Mouse (Mus musculus) ES-E14 (cell line): ENCODE results near the gene Psmd3. TPM values are rescaled to one million over a fixed set of nuclear protein-coding genes. Genes with fewer than 3 reads are reported as not detected.
"Not testable (repeated sequence)": the region's sequence is repeated elsewhere in the genome, so short reads cannot be mapped to it uniquely, and the experiment has no call there.

Source experiments
- DNase-seq: peaks from one replicate; pipeline ENCODE4 v3.0.0-alpha.2; 2013; ENCODE audit warnings: low read depth, low spot score
- H3K27ac ChIP-seq: 2 replicates; pipeline ENCODE4 v1.5.1; 2012; ENCODE audit warnings: low read depth, mild to moderate bottlenecking, low read length, moderate library complexity, mixed read lengths; ENCODE audit not compliant: poor library complexity, insufficient read depth, severe bottlenecking
- H3K36me3 ChIP-seq: 2 replicates; pipeline ENCODE4 v1.6.1; 2012; ENCODE audit warnings: mild to moderate bottlenecking, low read length, moderate library complexity, mixed read lengths; ENCODE audit not compliant: control insufficient read depth, poor library complexity, insufficient read depth, severe bottlenecking
- H3K4me1 ChIP-seq, 2 experiments: fragments of 150-350 bp in 1 of 2; sonication (generic) in 1 of 2; 2 replicates each; pipeline ENCODE4 v1.6.1; 2012; ENCODE audit warnings: low read length in 2 of 2, mild to moderate bottlenecking in 1 of 2, mixed read lengths in 1 of 2; ENCODE audit not compliant: control insufficient read depth in 2 of 2, insufficient read depth in 2 of 2, poor library complexity in 1 of 2
- H3K4me3 ChIP-seq, 2 experiments: fragments of 150-350 bp in 1 of 2; sonication (generic) in 1 of 2; 2 replicates each; pipeline ENCODE4 v1.5.1; 2012; ENCODE audit warnings: low read length in 2 of 2, low read depth in 1 of 2, mild to moderate bottlenecking in 1 of 2, mixed read lengths in 1 of 2; ENCODE audit not compliant: insufficient read depth in 1 of 2, poor library complexity in 1 of 2, severe bottlenecking in 1 of 2
- H3K9ac ChIP-seq: 2 replicates; pipeline ENCODE4 v1.6.1; 2012; ENCODE audit warnings: low read depth, mild to moderate bottlenecking, low read length, mixed read lengths; ENCODE audit not compliant: poor library complexity, insufficient read depth, severe bottlenecking
- H3K9me3 ChIP-seq: fragments of 150-350 bp; sonication (generic); 2 replicates; pipeline ENCODE4 v1.6.1; 2012; ENCODE audit warnings: low read depth, mild to moderate bottlenecking, low read length; ENCODE audit not compliant: control insufficient read depth, insufficient read depth
- CHD2 ChIP-seq: IDR thresholded peaks from 2 replicates; pipeline ENCODE4 v1.6.1; 2014; ENCODE audit warnings: mild to moderate bottlenecking, low read depth, low read length, inconsistent platforms
- HCFC1 ChIP-seq: IDR thresholded peaks from 2 replicates; pipeline ENCODE4 v1.6.1; 2012; ENCODE audit warnings: low read length, inconsistent platforms, borderline replicate concordance; ENCODE audit not compliant: insufficient read depth
- MAFK ChIP-seq: IDR thresholded peaks from 2 replicates; pipeline ENCODE4 v1.6.1; 2014; ENCODE audit warnings: mild to moderate bottlenecking, low read depth, low read length, inconsistent platforms; ENCODE audit not compliant: insufficient read depth
- ZC3H11A ChIP-seq: IDR thresholded peaks from 2 replicates; pipeline ENCODE4 v1.6.1; 2012; ENCODE audit warnings: low read depth, mild to moderate bottlenecking, inconsistent platforms, low read length, borderline replicate concordance
- ZNF384 ChIP-seq: IDR thresholded peaks from 2 replicates; pipeline ENCODE4 v1.6.1; 2012; ENCODE audit warnings: low read depth, low read length, inconsistent platforms
- in situ Hi-C, 2 experiments: fragments of 600-800 bp; cut with MboI; formaldehyde crosslinking; loops; one replicate each; pipeline ENCODE4 v1.15.1; 2025; ENCODE audit warnings: low sequenced_read_pairs in 2 of 2, inconsistent platforms in 1 of 2; ENCODE audit not compliant: unreplicated experiment in 2 of 2
- total RNA-seq: library from RNA; depleted of rRNA; stranded (reverse); fragments of 300-350 nt; gene quantifications from 2 replicates; pipeline ENCODE4 v1.2.3, GENCODE M21; 2012

Psmd3 gene
- total RNA-seq, 1 experiment = 408 TPM

DNA sequence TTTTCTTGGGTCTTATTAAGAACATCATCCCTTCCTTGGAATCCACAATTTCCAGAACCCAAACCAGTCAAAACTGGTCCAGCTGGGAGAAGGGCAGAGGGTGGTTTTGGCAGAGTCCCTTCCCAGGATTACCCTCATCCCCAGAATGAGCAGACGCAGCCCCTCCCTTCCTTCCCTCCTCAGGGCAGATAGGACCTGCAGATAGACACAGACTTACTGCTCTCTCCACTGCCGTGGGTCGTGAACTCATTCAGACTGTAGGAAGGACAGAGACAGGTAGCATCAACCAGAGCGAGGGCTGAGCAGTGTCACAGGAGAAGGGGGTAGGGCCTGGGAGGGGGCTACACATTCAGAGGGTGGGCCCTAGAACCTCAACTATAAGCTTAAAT lies 28.7 kb downstream of the Psmd3 start:
- no peak overlapping the region for H3K9ac ChIP-seq
- no peaks in the 10 kb centered on the region for H3K9me3 ChIP-seq
- peaks cover 52% of the 10 kb centered on the region for H3K36me3 ChIP-seq
- no peak overlapping the region for H3K4me3 ChIP-seq
- H3K27ac ChIP-seq = no peak overlapping the region
- H3K4me1 ChIP-seq = peaks cover 2 to 17% of the 10 kb centered on the region in 2 experiments; a peak in 3 of 4 replicates
- in situ Hi-C loops = no loop called here
- TF ChIP-seq MAFK = no peak
- TF ChIP-seq ZC3H11A = no peak
- TF ChIP-seq CHD2 = no peak
- TF ChIP-seq ZNF384 = no peak
- no peak for TF ChIP-seq HCFC1
- no peak for DNase-seq

DNA sequence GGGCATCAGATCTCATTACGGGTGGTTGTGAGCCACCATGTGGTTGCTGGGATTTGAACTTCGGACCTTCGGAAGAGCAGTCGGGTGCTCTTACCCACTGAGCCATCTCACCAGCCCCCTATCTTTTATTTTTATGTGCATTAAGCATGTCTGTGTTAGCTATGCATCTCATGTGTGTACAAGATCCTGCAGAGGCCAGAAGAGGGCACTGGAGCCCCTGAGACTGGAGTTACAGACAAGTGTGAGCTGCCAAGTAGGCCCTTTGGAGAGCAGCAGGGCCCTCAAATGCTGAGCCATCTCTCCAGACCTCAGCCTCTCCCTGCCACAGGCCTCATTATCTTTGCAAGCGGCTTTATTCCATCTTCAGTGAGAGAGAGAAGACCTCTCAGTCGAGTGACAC lies 29.7 kb downstream of the Psmd3 start:
- not testable (repeated sequence) for H3K9me3 ChIP-seq

DNA sequence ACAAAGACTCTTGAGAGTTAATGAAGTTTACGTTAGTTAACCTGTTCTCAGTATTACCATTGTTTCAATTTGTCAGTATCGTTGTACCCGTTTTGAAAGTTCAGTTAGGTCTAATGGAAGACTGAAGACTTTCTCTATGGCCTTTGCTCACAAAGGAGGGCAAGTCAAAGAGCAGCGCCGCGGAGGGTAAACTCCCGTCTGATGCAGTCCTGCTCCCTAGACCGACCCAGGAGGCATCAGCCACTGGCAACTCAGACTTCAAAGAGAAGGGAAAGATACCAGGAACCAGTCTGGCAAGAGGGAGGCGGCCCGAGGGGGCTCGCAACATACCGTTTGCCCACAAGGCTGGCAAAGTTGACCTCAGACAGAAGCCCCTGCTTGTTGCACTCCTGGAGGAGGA lies 31.3 kb downstream of the Psmd3 start:
- Histone ChIP-seq H3K4me3 (no peak overlapping the region), H3K27ac (no peak overlapping the region), H3K9ac (no peak overlapping the region), H3K4me1 (peaks cover 2 to 25% of the 10 kb centered on the region in 2 experiments; a peak in 3 of 4 replicates), H3K36me3 (peaks cover 42% of the 10 kb centered on the region), H3K9me3 (no peaks in the 10 kb centered on the region)
- TF ChIP-seq MAFK (no peak), ZNF384 (no peak), CHD2 (no peak), ZC3H11A (no peak), HCFC1 (no peak)
- in situ Hi-C loops = no loop called here
- no peak for DNase-seq

More for the DNA sequence above, 29.7 kb downstream of the Psmd3 start:
- H3K27ac ChIP-seq, in situ Hi-C loops, H3K4me3 ChIP-seq, H3K9ac ChIP-seq, DNase-seq: not testable (repeated sequence)
- Histone ChIP-seq H3K4me1 (peaks cover 2 to 20% of the 10 kb centered on the region in 2 experiments; a peak in 3 of 4 replicates), H3K36me3 (peaks cover 44% of the 10 kb centered on the region)

DNA sequence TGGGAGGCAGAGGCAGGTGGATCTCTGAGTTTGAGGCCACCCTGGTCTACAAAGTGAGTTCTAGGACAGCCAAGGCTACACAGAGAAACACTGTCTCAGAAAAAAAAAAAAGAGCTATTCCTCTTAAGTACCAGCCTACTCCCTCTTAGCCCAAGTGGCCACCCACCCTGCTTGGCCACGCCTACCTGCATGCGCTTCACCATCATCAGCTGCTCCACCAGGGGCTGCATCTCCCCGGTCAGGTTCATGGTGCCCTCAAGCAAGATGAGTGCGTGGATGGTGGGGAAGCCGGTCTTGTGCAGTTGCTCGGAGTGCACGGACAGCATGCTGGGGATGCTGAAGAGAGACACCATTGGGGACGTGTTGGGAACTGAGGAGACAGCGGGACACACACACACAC lies 33.6 kb downstream of the Psmd3 start:
- peaks cover 26% of the 10 kb centered on the region for H3K36me3 ChIP-seq
- H3K9me3 ChIP-seq = no peaks in the 10 kb centered on the region
- 0 out of 2 replicates have a peak, but pooled peaks have one; percentile 11 for TF ChIP-seq ZNF384
- TF ChIP-seq ZC3H11A = no peak
- no peak for TF ChIP-seq HCFC1
- no peak for TF ChIP-seq CHD2
- no peak for TF ChIP-seq MAFK
- H3K27ac ChIP-seq = no peak overlapping the region
- no peak overlapping the region for H3K9ac ChIP-seq
- no peak overlapping the region for H3K4me3 ChIP-seq
- peaks cover 0 to 19% of the 10 kb centered on the region in 2 experiments; a peak in 2 of 4 replicates for H3K4me1 ChIP-seq
- no peak for DNase-seq
- in situ Hi-C loops = no loop called here

DNA sequence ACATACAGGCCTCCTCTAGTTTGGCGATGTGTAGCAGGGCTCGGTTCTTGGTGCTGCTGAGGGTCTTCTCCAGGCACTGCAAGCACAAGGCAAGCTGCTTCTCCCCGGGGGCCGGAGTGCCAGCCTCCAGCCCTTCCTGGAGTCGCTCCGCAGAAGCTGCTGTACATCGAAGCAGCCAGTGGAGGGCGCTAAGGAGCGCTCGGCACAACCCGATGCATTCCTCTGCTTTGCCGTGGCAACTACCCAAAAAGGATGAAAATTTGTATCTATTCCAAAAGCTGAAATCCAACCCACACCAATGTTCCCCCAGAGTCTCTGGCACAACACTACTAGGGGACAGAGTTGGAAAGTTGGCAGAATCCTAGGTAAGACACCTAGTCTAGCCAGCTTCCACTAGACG lies 35.5 kb downstream of the Psmd3 start:
- in situ Hi-C loops = no loop called here
- H3K4me1 ChIP-seq = peaks cover 0 to 21% of the 10 kb centered on the region in 2 experiments; a peak in 2 of 4 replicates
- H3K9me3 ChIP-seq = no peaks in the 10 kb centered on the region
- peak; percentile 57 for DNase-seq
- peaks cover 21% of the 10 kb centered on the region for H3K36me3 ChIP-seq
- no peak overlapping the region; the same call in 1 of the 2 replicates for H3K9ac ChIP-seq
- no peak overlapping the region for H3K27ac ChIP-seq
- TF ChIP-seq ZNF384 (no peak), MAFK (no peak)
- H3K4me3 ChIP-seq = no peak overlapping the region
